Comparison of ENCODE assay signal across 8 mouse cellular contexts in genomic region chr3:142493536-142494061, GRCm38 (mm10). TPM values are rescaled to one million over a fixed set of nuclear protein-coding genes. Genes with fewer than 3 reads are reported as not detected.
DNase-seq lines count a peak whose midpoint lies in the region; ATAC-seq lines count a peak whose summit lies in the region.

Gene Gbp5, plus strand, starts transcription at chr3:142493978.

- intact Hi-C loops in left cerebral cortex, postnatal 25 days (cut with DNase I), result loop anchor here (1.0 to 2.0 kb wide), 3 partner anchors 37 to 127 kb away; partner anchors contain the start of genes Gbp2, Gbp3 and Gbp7

- no peak within 1 kb of the TSS for H3K4me3 ChIP-seq in forebrain, embryonic 12.5 days (replicated peaks)
- no peak within 1 kb of the TSS for H3K4me3 ChIP-seq in forebrain, embryonic 11.5 days (ENCODE audit: low read depth, low read length)
- H3K4me3 ChIP-seq in hindbrain, embryonic 14.5 days (replicated peaks; ENCODE audit: low read length), result no peak within 1 kb of the TSS
- H3K4me3 ChIP-seq in midbrain, embryonic 15.5 days, result no peak within 1 kb of the TSS

- no peak within 1 kb of the TSS for H3K27ac ChIP-seq in forebrain, embryonic 12.5 days
- no peak within 1 kb of the TSS for H3K27ac ChIP-seq in forebrain, embryonic 11.5 days (ENCODE audit: low read depth, low read length)
- H3K27ac ChIP-seq in hindbrain, embryonic 14.5 days, result no peak within 1 kb of the TSS
- H3K27ac ChIP-seq in midbrain, embryonic 15.5 days, result no peak within 1 kb of the TSS

- no peak within 1 kb of the TSS for H3K4me2 ChIP-seq in forebrain, embryonic 12.5 days
- H3K4me2 ChIP-seq in forebrain, embryonic 11.5 days (ENCODE audit: low read depth, low read length, severe bottlenecking), result no peak within 1 kb of the TSS
- no peak within 1 kb of the TSS for H3K4me2 ChIP-seq in hindbrain, embryonic 14.5 days (replicated peaks)
- no peak within 1 kb of the TSS for H3K4me2 ChIP-seq in midbrain, embryonic 15.5 days

- 76% methylated on average over 6 of the region's 6 CpGs for WGBS in forebrain, embryonic 12.5 days
- 78% methylated on average over 6 of the region's 6 CpGs for WGBS in forebrain, embryonic 11.5 days
- WGBS in hindbrain, embryonic 14.5 days, result 78% methylated on average over 6 of the region's 6 CpGs
- WGBS in midbrain, embryonic 15.5 days, result 77% methylated on average over 6 of the region's 6 CpGs

- H3K9ac ChIP-seq in forebrain, embryonic 12.5 days, result no peak within 1 kb of the TSS
- no peak within 1 kb of the TSS for H3K9ac ChIP-seq in forebrain, embryonic 11.5 days (ENCODE audit: low read length)
- H3K9ac ChIP-seq in hindbrain, embryonic 14.5 days, result no peak within 1 kb of the TSS
- no peak within 1 kb of the TSS for H3K9ac ChIP-seq in midbrain, embryonic 15.5 days

- 0 out of 2 replicates have a peak, but pooled peaks cover 2% of the 10 kb centered on the region for H3K4me1 ChIP-seq in forebrain, embryonic 12.5 days
- H3K4me1 ChIP-seq in forebrain, embryonic 11.5 days (replicated peaks; ENCODE audit: control insufficient read depth, insufficient read depth, low read length), result no peaks in the 10 kb centered on the region
- no peaks in the 10 kb centered on the region for H3K4me1 ChIP-seq in hindbrain, embryonic 14.5 days (replicated peaks; ENCODE audit: control insufficient read depth, insufficient read depth, low read length)
- no peaks in the 10 kb centered on the region for H3K4me1 ChIP-seq in midbrain, embryonic 15.5 days

- no peak for DNase-seq in forebrain, embryonic 11.5 days (ENCODE audit: low spot score)
- peak; percentile 76 for DNase-seq in NIH3T3 (ENCODE audit: low read depth)
- peak; percentile 40 for DNase-seq in hindbrain, embryonic 14.5 days (ENCODE audit: low spot score)
- peak; percentile 33 to 44 for DNase-seq in left cerebral cortex, postnatal 25 days (ENCODE audit: low spot score in 2 of 2)
- peak; percentile 64 for DNase-seq in thymus, postnatal 0 days (ENCODE audit: low spot score)

- no peaks in the 10 kb centered on the region for H3K36me3 ChIP-seq in forebrain, embryonic 12.5 days (replicated peaks)
- no peaks in the 10 kb centered on the region for H3K36me3 ChIP-seq in forebrain, embryonic 11.5 days (ENCODE audit: control insufficient read depth, insufficient read depth, low read length)
- no peaks in the 10 kb centered on the region for H3K36me3 ChIP-seq in hindbrain, embryonic 14.5 days (replicated peaks; ENCODE audit: control insufficient read depth, insufficient read depth)
- no peaks in the 10 kb centered on the region for H3K36me3 ChIP-seq in midbrain, embryonic 15.5 days (replicated peaks)

- no peaks in the 10 kb centered on the region for H3K9me3 ChIP-seq in forebrain, embryonic 12.5 days
- no peaks in the 10 kb centered on the region for H3K9me3 ChIP-seq in forebrain, embryonic 11.5 days (ENCODE audit: control insufficient read depth, low read length)
- no peaks in the 10 kb centered on the region for H3K9me3 ChIP-seq in hindbrain, embryonic 14.5 days (ENCODE audit: control insufficient read depth, low read length)
- H3K9me3 ChIP-seq in midbrain, embryonic 15.5 days, result no peaks in the 10 kb centered on the region

- peak; percentile 51; the same call in 1 of the 2 replicates for ATAC-seq in forebrain, embryonic 12.5 days (ENCODE audit: low FRiP score)
- no peak for ATAC-seq in forebrain, embryonic 11.5 days (replicated peaks; ENCODE audit: low FRiP score)
- ATAC-seq in erythroblast, adult 5-6 weeks (replicated peaks; ENCODE audit: low FRiP score, poor library complexity, severe bottlenecking), result 0 out of 2 replicates have a peak, but pooled peaks have one; percentile 55
- no peak for ATAC-seq in hindbrain, embryonic 14.5 days (ENCODE audit: low FRiP score)
- peak; percentile 62; the same call in 1 of the 2 replicates for ATAC-seq in midbrain, embryonic 15.5 days (replicated peaks)

- H3K27me3 ChIP-seq in forebrain, embryonic 12.5 days, result no peaks in the 10 kb centered on the region
- no peaks in the 10 kb centered on the region for H3K27me3 ChIP-seq in forebrain, embryonic 11.5 days (ENCODE audit: control insufficient read depth, insufficient read depth, low read length)
- no peaks in the 10 kb centered on the region for H3K27me3 ChIP-seq in hindbrain, embryonic 14.5 days (ENCODE audit: control insufficient read depth, insufficient read depth, low read length)
- H3K27me3 ChIP-seq in midbrain, embryonic 15.5 days (replicated peaks), result no peaks in the 10 kb centered on the region

RNA-seq across cellular contexts. Expression of gene Gbp5, which starts in this region (rescaled TPM):
- polyA plus RNA-seq in forebrain, embryonic 12.5 days (2016; fragmentation: Nextera tagmentation; extraction: Ambion mirVana), result 0.12 and 0.14 TPM in 2 replicates
- polyA plus RNA-seq in forebrain, embryonic 11.5 days (2014; fragmentation: Nextera tagmentation; extraction: Ambion mirVana), result not detected in 2 replicates
- total RNA-seq in erythroblast, adult 5-6 weeks (2015; ENCODE audit: low replicate concordance), result not detected in 2 replicates
- 0.56 and 0.85 TPM in 2 replicates for total RNA-seq in erythroblast, adult 5-6 weeks (2017; ENCODE audit: low replicate concordance)
- 0.23 and 0.25 TPM in 2 replicates for polyA plus RNA-seq in hindbrain, embryonic 14.5 days (2014; fragmentation: Nextera tagmentation; extraction: Ambion mirVana)
- total RNA-seq in left cerebral cortex, postnatal 25 days (2021), result 1 to 10 TPM; 1.7 to 2.1 TPM
- 0.22 and 0.30 TPM in 2 replicates for polyA plus RNA-seq in midbrain, embryonic 15.5 days (2015; fragmentation: Nextera tagmentation; extraction: Ambion mirVana)
- 0.99 and 1.2 TPM in 2 replicates for polyA plus RNA-seq in thymus, postnatal 0 days (2015; fragmentation: Nextera tagmentation; extraction: Ambion mirVana)

Comparison
In these comparisons a context has a peak if more than half of its experiments do, and no peak if none do; other contexts are left out.
1. Peak in ATAC-seq in forebrain, embryonic 12.5 days; RNA of the gene not detected or under 1 TPM.
2. Peak in ATAC-seq in erythroblast, adult 5-6 weeks; RNA of the gene not detected or under 1 TPM.
3. Peak in DNase-seq in hindbrain, embryonic 14.5 days; RNA of the gene not detected or under 1 TPM.
4. Peak in ATAC-seq in midbrain, embryonic 15.5 days; RNA of the gene not detected or under 1 TPM.